Mouse (Mus musculus) spleen, postnatal 36 days (tissue): ENCODE measurements around the gene Gm13030.
"Not testable (repeated sequence)": the region's sequence is repeated elsewhere in the genome, so short reads cannot be mapped to it uniquely, and the experiment has no call there.

ENCODE experiments used
- DNase-seq, 2 experiments: peaks; one replicate each; pipeline ENCODE4 v3.0.0; 2022; ENCODE audit warnings: low spot score in 2 of 2, mixed read lengths in 1 of 2

Gene Gm13030

GRCm38 (mm10) chr4:138865991-138866390 is 7.8 kb downstream of the Gm13030 start:
- DNase-seq = no peak

GRCm38 (mm10) chr4:138865092-138865491 is 8.7 kb downstream of the Gm13030 start:
- DNase-seq = no peak

GRCm38 (mm10) chr4:138863344-138863998 is 10.3 kb downstream of the Gm13030 start, which contains the start of gene Pla2g5:
Gene Pla2g5 (minus strand): TSS chr4:138863482.
- no peak for DNase-seq

GRCm38 (mm10) chr4:138859728-138860127 is 14.0 kb downstream of the Gm13030 start:
- no peak for DNase-seq

GRCm38 (mm10) chr4:138859245-138859644 is 14.5 kb downstream of the Gm13030 start:
- no peak for DNase-seq

GRCm38 (mm10) chr4:138858446-138858845 is 15.3 kb downstream of the Gm13030 start:
- no peak for DNase-seq

- no peak for DNase-seq
Measured at GRCm38 (mm10) chr4:138857576-138857975, 16.2 kb downstream of the Gm13030 start.

GRCm38 (mm10) chr4:138856491-138856890 is 17.3 kb downstream of the Gm13030 start:
- peak; percentile 15 to 40 for DNase-seq

- DNase-seq = no peak
Measured at GRCm38 (mm10) chr4:138855092-138855632, 18.6 kb downstream of the Gm13030 start.

- DNase-seq = no peak
Measured at GRCm38 (mm10) chr4:138852961-138853360, 20.8 kb downstream of the Gm13030 start.

GRCm38 (mm10) chr4:138851463-138851862 is 22.3 kb downstream of the Gm13030 start:
- DNase-seq = peak; percentile 24 to 36

- no peak for DNase-seq
Measured at GRCm38 (mm10) chr4:138841386-138841785, 32.4 kb downstream of the Gm13030 start.

- DNase-seq = no peak
Measured at GRCm38 (mm10) chr4:138840726-138841125, 33.0 kb downstream of the Gm13030 start.

GRCm38 (mm10) chr4:138839806-138840205 is 34.0 kb downstream of the Gm13030 start:
- no peak for DNase-seq

GRCm38 (mm10) chr4:138827147-138827546 is 46.6 kb downstream of the Gm13030 start:
- DNase-seq = no peak

GRCm38 (mm10) chr4:138825751-138826567 is 47.8 kb downstream of the Gm13030 start:
- no peak for DNase-seq

GRCm38 (mm10) chr4:138824660-138825059 is 49.1 kb downstream of the Gm13030 start:
- no peak for DNase-seq

GRCm38 (mm10) chr4:138824161-138824560 is 49.6 kb downstream of the Gm13030 start:
- not testable (repeated sequence) for DNase-seq

GRCm38 (mm10) chr4:138821036-138821435 is 52.7 kb downstream of the Gm13030 start:
- DNase-seq = no peak
